Mouse (Mus musculus) natural killer cell, adult 2 months (primary cell): ENCODE results near the gene Coa7.

Experiments
- DNase-seq, 2 experiments: peaks; one replicate each; pipeline ENCODE4 v3.0.0; 2022; ENCODE audit warnings: low spot score in 2 of 2

Gene Coa7

GRCm38 (mm10) chr4:108383183-108383714, 55.3 kb downstream of the Coa7 start, which contains the start of gene Shisal2a:
Gene Shisal2a, minus strand, starts transcription at chr4:108383349.
- DNase-seq: peak; percentile 12 to 16

GRCm38 (mm10) chr4:108386087-108386486, 58.1 kb downstream of the Coa7 start:
- DNase-seq: no peak

DNA sequence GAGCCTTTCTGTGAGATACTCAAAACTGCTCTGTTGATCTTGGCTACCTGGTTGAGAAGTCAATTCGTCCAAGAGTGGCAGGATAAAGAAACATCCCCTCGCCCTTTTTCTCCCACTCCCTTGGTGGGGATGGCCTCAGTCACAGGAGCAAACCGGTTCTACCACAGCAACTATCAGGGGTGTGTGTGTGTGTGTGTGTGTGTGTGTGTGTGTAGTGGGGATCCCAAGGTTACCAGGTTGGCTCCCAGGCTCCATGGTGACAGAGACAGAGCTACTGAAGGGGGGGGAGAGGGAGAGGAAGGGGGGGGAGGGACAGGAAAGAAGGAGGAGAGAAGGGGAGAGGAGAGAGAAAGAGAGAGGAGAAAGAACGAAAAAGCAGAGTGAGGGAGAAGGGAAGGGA, 59.2 kb downstream of the Coa7 start:
- DNase-seq: no peak

- DNase-seq: no peak
These were observed 59.8 kb downstream of the Coa7 start for GRCm38 (mm10) chr4:108387681-108388253.

- no peak for DNase-seq
These were observed 60.8 kb downstream of the Coa7 start for GRCm38 (mm10) chr4:108388741-108389140.

GRCm38 (mm10) chr4:108391124-108391523, 63.2 kb downstream of the Coa7 start:
- DNase-seq: no peak
